Mouse (Mus musculus) limb, embryonic 13.5 days (tissue): ENCODE measurements around the gene Tmem168. TPM values are rescaled to one million over a fixed set of nuclear protein-coding genes. Genes with fewer than 3 reads are reported as not detected.

Source experiments
- ATAC-seq: fragments of 200-750 bp; cut with Nextera tagmentation; 2 replicates; pipeline ENCODE4 v1.8.0; 2017; ENCODE audit warnings: low read depth, moderate number of reproducible peaks, moderate TSS enrichment; ENCODE audit not compliant: low FRiP score
- H3K27ac ChIP-seq: fragments of 300-500 bp; sonication (generic); 2 replicates; pipeline ENCODE4 v1.5.1; 2015; ENCODE audit warnings: inconsistent platforms, mild to moderate bottlenecking, moderate library complexity
- H3K27me3 ChIP-seq: fragments of 300-500 bp; sonication (generic); 2 replicates; pipeline ENCODE4 v1.6.1; 2015; ENCODE audit warnings: mild to moderate bottlenecking, inconsistent platforms
- H3K36me3 ChIP-seq: fragments of 300-500 bp; sonication (generic); 2 replicates; pipeline ENCODE4 v1.6.1; 2015; ENCODE audit warnings: inconsistent platforms, mild to moderate bottlenecking, moderate library complexity
- H3K4me1 ChIP-seq: fragments of 300-500 bp; sonication (generic); 2 replicates; pipeline ENCODE4 v1.6.1; 2015; ENCODE audit warnings: inconsistent platforms
- H3K4me2 ChIP-seq: fragments of 300-500 bp; sonication (generic); replicated peaks from 2 replicates; pipeline ENCODE4 v1.6.1; 2015; ENCODE audit warnings: inconsistent platforms, mild to moderate bottlenecking, moderate library complexity
- H3K4me3 ChIP-seq: fragments of 300-500 bp; sonication (generic); 2 replicates; pipeline ENCODE4 v1.5.1; 2015; ENCODE audit warnings: moderate library complexity, mild to moderate bottlenecking, inconsistent platforms
- H3K9ac ChIP-seq: fragments of 300-500 bp; sonication (generic); 2 replicates; pipeline ENCODE4 v1.6.1; 2015; ENCODE audit warnings: mild to moderate bottlenecking, inconsistent platforms
- H3K9me3 ChIP-seq: fragments of 300-500 bp; sonication (generic); 2 replicates; pipeline ENCODE4 v1.6.1; 2016; ENCODE audit warnings: inconsistent platforms
- WGBS: fragments of 180-500 bp; shearing (Covaris S2); methylation state at CpG from one replicate; pipeline ENCODE4 v1.1.7; 2015; 5-methylcytosine and 5-hydroxymethylcytosine counted together
- polyA plus RNA-seq: library from polyadenylated mRNA; unstranded; fragments of >200 nt; fragmentation: Nextera tagmentation; extraction: Ambion mirVana; gene quantifications from 2 replicates; pipeline ENCODE4 v1.2.1, GENCODE M21; 2015

The Tmem168 gene
- polyA plus RNA-seq, 1 experiment from 2014 or later = 47.0 TPM

DNA sequence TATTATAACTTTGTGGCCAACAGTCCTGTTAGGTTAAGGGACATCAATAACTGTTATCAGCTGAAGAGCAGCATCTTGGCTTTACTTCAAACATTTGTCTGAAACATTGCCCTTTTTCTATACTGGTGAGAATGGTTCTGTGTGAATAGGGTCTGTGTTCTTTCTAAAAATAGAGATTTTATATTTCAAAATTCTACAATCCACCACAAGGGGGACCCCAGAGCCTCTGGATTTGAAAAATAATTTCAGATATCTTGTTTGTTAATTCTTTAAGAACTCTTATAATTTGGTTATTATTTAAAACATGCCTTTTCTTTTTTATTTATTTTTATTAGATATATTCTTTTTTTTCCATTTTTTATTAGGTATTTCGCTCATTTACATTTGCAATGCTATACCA lies 42.2 kb downstream of the Tmem168 start:
- H3K36me3 ChIP-seq = no peaks in the 10 kb centered on the region
- H3K4me1 ChIP-seq = no peaks in the 10 kb centered on the region
- no peak overlapping the region for H3K9ac ChIP-seq
- no peak overlapping the region for H3K27ac ChIP-seq
- no peak overlapping the region for H3K4me3 ChIP-seq
- H3K4me2 ChIP-seq = no peak overlapping the region
- 88% methylated on average over 1 of the region's 1 CpGs for WGBS
- no peak for ATAC-seq
- H3K27me3 ChIP-seq = no peaks in the 10 kb centered on the region
- H3K9me3 ChIP-seq = no peaks in the 10 kb centered on the region

DNA sequence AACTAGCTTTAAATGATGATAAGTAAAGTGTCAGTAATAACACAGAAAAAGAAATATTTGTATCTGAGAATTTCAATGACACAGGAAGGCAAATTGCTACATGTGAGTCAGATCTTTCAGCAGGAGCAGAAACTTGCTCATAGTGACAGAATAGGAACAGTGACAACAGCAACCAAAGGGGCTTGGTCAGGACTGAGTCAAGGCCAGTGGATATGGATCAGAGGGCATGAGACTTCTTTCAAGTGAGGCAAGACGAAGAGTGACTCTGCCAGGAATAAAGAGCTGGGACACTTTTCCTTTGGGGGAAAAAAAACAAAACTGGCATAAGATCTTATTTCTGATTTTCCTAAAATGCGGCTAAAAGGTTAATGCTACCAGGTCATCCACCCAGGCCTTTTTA lies 52.6 kb downstream of the Tmem168 start:
- WGBS = 88% methylated on average over 2 of the region's 2 CpGs
- ATAC-seq = no peak
- H3K4me2 ChIP-seq = no peak overlapping the region
- H3K27ac ChIP-seq = no peak overlapping the region
- no peak overlapping the region for H3K9ac ChIP-seq
- no peaks in the 10 kb centered on the region for H3K36me3 ChIP-seq
- no peaks in the 10 kb centered on the region for H3K27me3 ChIP-seq
- no peaks in the 10 kb centered on the region for H3K9me3 ChIP-seq
- no peak overlapping the region for H3K4me3 ChIP-seq
- H3K4me1 ChIP-seq = no peaks in the 10 kb centered on the region

DNA sequence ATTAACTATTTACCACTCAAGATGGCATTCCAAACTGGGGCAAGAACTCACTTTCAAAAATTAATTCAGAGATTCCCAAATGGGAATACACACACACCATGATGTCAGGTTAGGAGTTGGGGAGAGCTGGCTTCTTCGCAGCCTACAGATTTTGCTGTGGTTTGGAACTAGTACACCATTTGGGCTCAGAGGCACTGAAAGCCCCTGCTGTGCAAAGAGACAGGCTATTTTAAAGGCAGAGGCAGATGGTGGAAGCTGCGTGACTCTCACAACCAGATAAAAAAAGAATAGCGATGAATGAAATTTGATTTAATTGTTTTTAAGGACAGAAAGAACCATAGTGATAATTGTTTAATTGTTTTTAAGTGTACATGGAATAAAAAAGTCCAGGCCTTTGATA lies 66.1 kb downstream of the Tmem168 start:
- Histone ChIP-seq H3K9ac (no peak overlapping the region), H3K9me3 (no peaks in the 10 kb centered on the region), H3K36me3 (no peaks in the 10 kb centered on the region), H3K4me3 (no peak overlapping the region), H3K27me3 (no peaks in the 10 kb centered on the region), H3K4me1 (no peaks in the 10 kb centered on the region), H3K27ac (no peak overlapping the region), H3K4me2 (no peak overlapping the region)
- 85% methylated on average over 3 of the region's 3 CpGs for WGBS
- ATAC-seq = no peak

DNA sequence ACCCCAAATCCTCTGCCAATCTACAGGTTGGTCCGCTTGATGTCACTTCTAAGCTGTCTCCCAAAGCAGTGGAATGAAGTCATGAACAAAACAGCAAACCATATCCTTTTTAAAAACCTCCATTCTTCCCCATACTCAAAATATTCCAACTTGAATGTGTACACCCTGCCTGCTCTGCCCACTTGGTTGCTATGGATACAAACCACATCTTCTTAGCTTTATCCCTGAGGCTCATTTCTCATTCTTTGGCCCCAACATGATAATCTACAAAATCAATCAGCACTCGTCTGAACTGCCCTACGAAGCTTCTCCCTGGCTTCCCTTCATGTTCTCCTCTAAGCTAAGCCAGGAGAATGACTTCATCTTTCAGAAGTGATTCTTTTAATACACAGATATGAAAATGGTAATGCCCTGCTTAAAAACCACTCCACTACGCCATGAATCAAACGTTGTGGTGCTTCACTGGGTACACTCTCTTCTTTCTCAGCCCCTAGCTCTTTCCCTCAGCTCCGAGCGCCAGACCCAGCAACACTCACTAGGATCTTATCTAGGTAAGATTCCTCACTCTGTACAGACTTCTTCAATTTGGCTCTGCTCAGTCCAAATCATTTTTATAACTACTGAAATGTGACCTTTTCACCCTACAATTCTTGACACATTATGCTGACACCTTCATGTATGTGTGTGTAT lies 70.5 kb downstream of the Tmem168 start:
- Histone ChIP-seq H3K27ac (no peak overlapping the region), H3K36me3 (no peaks in the 10 kb centered on the region), H3K9ac (no peak overlapping the region), H3K4me1 (no peaks in the 10 kb centered on the region), H3K4me2 (no peak overlapping the region), H3K9me3 (no peaks in the 10 kb centered on the region), H3K27me3 (no peaks in the 10 kb centered on the region), H3K4me3 (no peak overlapping the region)
- no peak for ATAC-seq
- 82% methylated on average over 7 of the region's 7 CpGs for WGBS

Other genes with a start within 250 kb of the Tmem168 start
- gene Bmt2, start 69.9 kb upstream of the Tmem168 start, polyA plus RNA-seq = 18.7 and 19.7 TPM in 2 replicates
- gene Gpr85, start 231.8 kb upstream of the Tmem168 start, polyA plus RNA-seq = 7.4 and 7.8 TPM in 2 replicates